9 mouse cellular contexts compared by ENCODE assay signal in the genomic region with DNA sequence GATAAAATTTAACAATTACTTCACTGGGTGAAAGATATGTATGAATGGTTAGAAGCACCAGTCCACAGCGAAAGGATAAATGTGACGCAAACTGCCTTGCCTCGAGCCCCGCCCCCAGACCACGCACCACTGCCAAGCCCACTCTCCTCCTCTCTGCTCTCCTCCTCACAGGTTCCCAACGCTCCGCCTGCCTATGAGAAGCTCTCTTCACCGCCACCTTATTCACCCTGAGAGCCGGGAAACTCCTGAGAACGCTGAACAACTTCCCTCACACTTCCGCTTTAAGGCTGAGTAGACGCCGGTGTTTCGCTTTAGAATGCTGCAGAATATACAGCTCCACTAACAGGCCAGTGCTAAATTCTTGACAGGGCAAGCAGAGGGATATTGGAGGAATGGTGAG. TPM values are rescaled to one million over a fixed set of nuclear protein-coding genes. Genes with fewer than 3 reads are reported as not detected.
DNase-seq lines count a peak whose midpoint lies in the region; ATAC-seq and TF ChIP-seq lines count a peak whose summit lies in the region.
"Had no signal": no experiment of that assay in that cellular context is flagged by ENCODE, and none has a peak within 500 bp of the region (broad histone marks: within the 10 kb centered on the region; RNA-seq: fewer than 3 reads in every experiment).

No protein-coding gene starts in this region.

- no peak for TF ChIP-seq RAD21 in MEL (IDR thresholded peaks at IDR 0.05; ENCODE audit: low read depth, low read length)

- WGBS in heart, embryonic 16.5 days = 47% methylated on average over 14 of the region's 14 CpGs
- whole genome bisulfite sequencing in cerebellum, adult 2 months = 61% methylated on average over 14 of the region's 14 CpGs

- no peaks in the 10 kb centered on the region for H3K4me1 ChIP-seq in heart, embryonic 16.5 days (ENCODE audit: control insufficient read depth, insufficient read depth, low read length)
- peaks cover 8 to 10% of the 10 kb centered on the region in 2 experiments for H3K4me1 ChIP-seq in MEL (ENCODE audit: control insufficient read depth in 1 of 2, insufficient read depth in 2 of 2, low read length in 2 of 2)
- H3K4me1 ChIP-seq in cerebellum, adult 2 months (ENCODE audit: control insufficient read depth, insufficient read depth, low read length) = no peaks in the 10 kb centered on the region

- ATAC-seq in heart, embryonic 16.5 days (replicated peaks; ENCODE audit: extremely low read depth, insufficient read depth, low FRiP score) = no peak
- ATAC-seq in inflammation-experienced regulatory T-cells, adult 6 months = peak; percentile 93
- peak; percentile 78 for ATAC-seq in megakaryocyte, adult 5-6 weeks (ENCODE audit: poor library complexity, severe bottlenecking)

- H3K9ac ChIP-seq in heart, embryonic 16.5 days (ENCODE audit: low read length) = 0 out of 2 replicates have a peak overlapping the region, but pooled peaks have one; percentile 47
- peak overlapping the region; percentile 64 for H3K9ac ChIP-seq in MEL (ENCODE audit: control insufficient read depth, low read depth, low read length, poor library complexity, severe bottlenecking)

- no peak overlapping the region for H3K27ac ChIP-seq in heart, embryonic 16.5 days (ENCODE audit: low read length)
- no peak overlapping the region; the same call in 1 of the 2 replicates for H3K27ac ChIP-seq in MEL (ENCODE audit: control insufficient read depth, low read depth, low read length)
- H3K27ac ChIP-seq in cerebellum, adult 2 months (ENCODE audit: insufficient read depth, low read length) = no peak overlapping the region

- no peak for TF ChIP-seq EP300 in MEL (IDR thresholded peaks at IDR 0.05; ENCODE audit: low read depth in 1 of 2, low read length in 2 of 2)

- H3K27me3 ChIP-seq in heart, embryonic 16.5 days (ENCODE audit: control insufficient read depth, insufficient read depth, low read length) = no peaks in the 10 kb centered on the region
- no peaks in the 10 kb centered on the region for H3K27me3 ChIP-seq in MEL (ENCODE audit: control insufficient read depth in 1 of 2, insufficient read depth in 2 of 2, low read length in 2 of 2)
- no peaks in the 10 kb centered on the region for H3K27me3 ChIP-seq in cerebellum, adult 2 months (ENCODE audit: control insufficient read depth, insufficient read depth, low read length)

- peak overlapping the region; percentile 60 for H3K4me2 ChIP-seq in heart, embryonic 16.5 days (ENCODE audit: low read depth, low read length)

- peak overlapping the region; percentile 41 for H3K4me3 ChIP-seq in heart, embryonic 16.5 days (ENCODE audit: low read length)
- peak overlapping the region; percentile 55 to 74 for H3K4me3 ChIP-seq in MEL (ENCODE audit: control insufficient read depth in 1 of 2, insufficient read depth in 1 of 2, low read depth in 2 of 2, low read length in 2 of 2)
- H3K4me3 ChIP-seq in cerebellum, adult 2 months (replicated peaks; ENCODE audit: insufficient read depth, low read depth, low read length) = no peak overlapping the region

- H3K36me3 ChIP-seq in heart, embryonic 16.5 days (ENCODE audit: control insufficient read depth, insufficient read depth) = no peaks in the 10 kb centered on the region
- H3K36me3 ChIP-seq in MEL (ENCODE audit: control insufficient read depth in 1 of 2, insufficient read depth in 2 of 2, low read length in 2 of 2) = peaks cover 0 to 13% of the 10 kb centered on the region in 2 experiments; a peak in 2 of 4 replicates

- no peak for TF ChIP-seq CTCF in MEL (IDR thresholded peaks at IDR 0.05 in 2 of 3, conservative IDR thresholded peaks at IDR 0.05 in 1 of 3; ENCODE audit: control insufficient read depth in 1 of 3, insufficient read depth in 1 of 3, low read depth in 2 of 3, low read length in 3 of 3, poor library complexity in 1 of 3, severe bottlenecking in 1 of 3)
- TF ChIP-seq CTCF in cerebellum, adult 2 months (IDR thresholded peaks at IDR 0.05; ENCODE audit: borderline replicate concordance, insufficient read depth, low read depth, low read length) = no peak

- no peak for DNase-seq in heart, adult 9 months (ENCODE audit: low spot score in 2 of 2)
- DNase-seq in MEL (ENCODE audit: low read depth, low spot score) = peak; percentile 98
- DNase-seq in cerebellum, adult 2 months = no peak
- DNase-seq in layer of hippocampus, adult 9-11 months = no peak
- DNase-seq in left cerebral cortex, adult 8-10 months (ENCODE audit: low spot score in 2 of 2) = no peak

- no peaks in the 10 kb centered on the region for H3K79me2 ChIP-seq in MEL (ENCODE audit: control insufficient read depth, insufficient read depth, low read length, poor library complexity)

- peak; percentile 1 to 72; a peak in 2 of 4 replicates for TF ChIP-seq POLR2A in MEL (IDR thresholded peaks at IDR 0.05; ENCODE audit: control insufficient read depth in 1 of 2, insufficient read depth in 1 of 2, low read depth in 1 of 2, low read length in 2 of 2, poor library complexity in 1 of 2)
- no peak for TF ChIP-seq POLR2A in cerebellum, adult 2 months (IDR thresholded peaks at IDR 0.05; ENCODE audit: borderline replicate concordance, insufficient read depth, low read length)

- H3K9me3 ChIP-seq in heart, embryonic 16.5 days (replicated peaks; ENCODE audit: control insufficient read depth, low read length) = no peaks in the 10 kb centered on the region
- H3K9me3 ChIP-seq in MEL (replicated peaks; ENCODE audit: insufficient read depth, low read length) = no peaks in the 10 kb centered on the region

TF ChIP-seq in MEL, 35 proteins besides CTCF, POLR2A, EP300 and RAD21:
- TF ChIP-seq TBP (IDR thresholded peaks at IDR 0.05; ENCODE audit: low read depth, low read length) = peak; percentile 91; the same call in 1 of the 2 replicates
- TF ChIP-seq MAX (IDR thresholded peaks at IDR 0.05; ENCODE audit: low read length) = peak; percentile 64; the same call in 1 of the 2 replicates
- TF ChIP-seq GATA1 (IDR thresholded peaks at IDR 0.05; ENCODE audit: low read depth, low read length) = no peak
- no peak for TF ChIP-seq ZMIZ1 (IDR thresholded peaks at IDR 0.05; ENCODE audit: low read depth, low read length)
- peak; percentile 89 for TF ChIP-seq ELF1 (IDR thresholded peaks at IDR 0.05; ENCODE audit: low read depth, low read length)
- no peak for TF ChIP-seq ZNF384 (IDR thresholded peaks at IDR 0.05; ENCODE audit: low read depth, low read length)
- TF ChIP-seq MYC (IDR thresholded peaks at IDR 0.05; ENCODE audit: low read depth, low read length) = peak; percentile 75; the same call in 1 of the 2 replicates
- TF ChIP-seq SMC3 (IDR thresholded peaks at IDR 0.05; ENCODE audit: low read depth, low read length) = peak; percentile 25
- TF ChIP-seq UBTF (IDR thresholded peaks at IDR 0.05; ENCODE audit: borderline replicate concordance, insufficient read depth, low read depth, low read length) = 0 out of 2 replicates have a peak, but pooled peaks have one; percentile 41
- peak; percentile 60 for TF ChIP-seq SIN3A (IDR thresholded peaks at IDR 0.05; ENCODE audit: low read length)
- 0 out of 2 replicates have a peak, but pooled peaks have one; percentile 43 for TF ChIP-seq HCFC1 (IDR thresholded peaks at IDR 0.05; ENCODE audit: low read depth, low read length)
- peak; percentile 22; the same call in 1 of the 2 replicates for TF ChIP-seq NELFE (IDR thresholded peaks at IDR 0.05; ENCODE audit: low read depth, low read length)
- peak; percentile 46 for TF ChIP-seq ETS1 (IDR thresholded peaks at IDR 0.05; ENCODE audit: low read depth, low read length)
- TF ChIP-seq POLR2AphosphoS2 (IDR thresholded peaks at IDR 0.05; ENCODE audit: low read length) = peak; percentile 64; the same call in 1 of the 2 replicates
- TF ChIP-seq MXI1 (IDR thresholded peaks at IDR 0.05; ENCODE audit: low read depth, low read length) = peak; percentile 95

RNA-seq across cellular contexts. Expression of a gene that starts 10.4 kb away (rescaled TPM):
- polyA plus RNA-seq in heart, embryonic 16.5 days (2015; fragmentation: Nextera tagmentation; extraction: Ambion mirVana) = 1.2 and 2.0 TPM in 2 replicates
- total RNA-seq in MEL (2012; rRNA removed) = 0.27 and 0.69 TPM in 2 replicates
- polyA plus RNA-seq in MEL (2012; ENCODE audit: insufficient read depth in 1 of 2, insufficient read length in 2 of 2, low read depth in 1 of 2, low replicate concordance in 2 of 2, missing spikeins in 1 of 2) = under 1 TPM in 1 of 2 experiments, not detected in 1; 0.78 TPM
- not detected for polyA plus RNA-seq in inflammation-experienced regulatory T-cells, adult 6 months (2017; shearing (Covaris generic))
- total RNA-seq in megakaryocyte, adult 5-6 weeks (2015) = not detected in 2 replicates
- not detected in 2 replicates for total RNA-seq in megakaryocyte, adult 5-6 weeks (2017)
- not detected in 2 replicates for polyA plus RNA-seq in cerebellum, adult 2 months (2012; rRNA removed)
- total RNA-seq in left cerebral cortex, adult 8-10 months (2022) = under 1 TPM in 1 of 4 experiments, not detected in 3; 0.39 TPM
- polyA plus RNA-seq: neural tube, embryonic 14.5 days had no signal

RNA-seq across cellular contexts. Expression of a gene that starts 59.8 kb away (rescaled TPM):
- 8.1 and 8.8 TPM in 2 replicates for polyA plus RNA-seq in heart, embryonic 16.5 days (2015; fragmentation: Nextera tagmentation; extraction: Ambion mirVana)
- total RNA-seq in MEL (2012; rRNA removed) = 62.3 and 68.4 TPM in 2 replicates
- polyA plus RNA-seq in MEL (2012; ENCODE audit: insufficient read depth in 1 of 2, insufficient read length in 2 of 2, low read depth in 1 of 2, low replicate concordance in 2 of 2, missing spikeins in 1 of 2) = 100 to 1,000 TPM in 1 of 2 experiments, 10 to 100 TPM in 1; 82.0 to 167 TPM
- 10 to 100 TPM; 16.1 to 19.1 (median 16.9) TPM for polyA plus RNA-seq in inflammation-experienced regulatory T-cells, adult 6 months (2017; shearing (Covaris generic))
- 17.5 and 18.6 TPM in 2 replicates for total RNA-seq in megakaryocyte, adult 5-6 weeks (2015)
- total RNA-seq in megakaryocyte, adult 5-6 weeks (2017) = 24.0 and 25.9 TPM in 2 replicates
- polyA plus RNA-seq in cerebellum, adult 2 months (2012; rRNA removed) = 44.9 and 45.6 TPM in 2 replicates
- total RNA-seq in left cerebral cortex, adult 8-10 months (2022) = 10 to 100 TPM; 37.0 to 41.9 (median 40.1) TPM
